Mouse (Mus musculus): Measurements from ENCODE around the gene Pcyox1. TPM values are rescaled to one million over a fixed set of nuclear protein-coding genes. Genes with fewer than 3 reads are reported as not detected.
A peak's percentile ranks its signal among the peaks of the same experiment; 100 is the strongest.

The Pcyox1 gene
- 10.3 and 10.5 TPM in 2 replicates for polyA plus RNA-seq (2012; rRNA removed)

DNA sequence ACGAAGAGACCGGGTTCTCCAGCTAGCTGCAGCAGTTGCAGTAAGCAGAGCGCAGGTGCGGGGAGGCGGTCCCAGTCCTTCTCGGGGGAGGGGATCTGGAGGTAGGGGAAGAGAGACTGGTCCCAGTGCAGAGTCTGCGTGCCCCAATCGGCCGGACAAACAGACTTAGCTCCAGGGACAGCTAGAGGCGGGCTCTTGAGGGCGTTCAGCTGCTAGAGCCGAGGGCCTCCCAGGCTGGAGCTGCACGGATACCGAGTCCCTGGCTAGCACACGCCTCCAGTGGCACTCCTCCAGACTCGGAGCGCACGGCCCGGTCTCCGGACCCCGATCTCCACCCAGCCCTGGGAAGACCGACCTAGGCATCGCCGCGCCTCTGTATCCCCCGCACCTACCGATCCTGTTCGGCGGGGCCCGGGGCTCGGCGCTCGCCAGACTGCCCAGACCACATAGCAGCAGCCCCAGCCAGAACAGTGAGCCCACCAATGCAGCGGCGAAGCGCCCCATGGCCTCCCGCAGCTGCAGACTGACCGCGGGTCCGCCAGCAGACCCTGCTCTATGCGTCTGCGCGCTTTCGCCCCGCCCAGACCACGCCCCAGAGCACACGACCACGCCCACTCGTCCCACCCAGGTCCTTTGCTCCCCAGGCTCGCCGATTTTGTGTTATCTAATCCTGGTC is at the start of gene Pcyox1:
Gene Pcyox1 (minus strand): TSS at position 574 of the 676 bp plus-strand sequence.
- under 1% methylated on average over 51 of the region's 51 CpGs for WGBS

GRCm38 (mm10) chr6:86445551-86445950 is 48.6 kb upstream of the Pcyox1 start:
- H3K4me1 ChIP-seq (ENCODE audit: control insufficient read depth, insufficient read depth, insufficient read length), result no peaks in the 10 kb centered on the region
- DNase-seq (ENCODE audit: low read depth in 1 of 2, low spot score in 2 of 2), result no peak
- 93% methylated on average over 18 of the region's 18 CpGs for WGBS
- H3K27ac ChIP-seq (ENCODE audit: insufficient read depth, low read length), result no peak overlapping the region
- H3K36me3 ChIP-seq (ENCODE audit: control insufficient read depth, insufficient read depth, low read length), result peaks cover 19% of the 10 kb centered on the region
- no peaks in the 10 kb centered on the region for H3K27me3 ChIP-seq (ENCODE audit: control insufficient read depth, insufficient read depth, low read length)
- H3K4me3 ChIP-seq (ENCODE audit: extremely low read depth, insufficient read depth, insufficient read length), result no peak overlapping the region
- no peak for TF ChIP-seq CTCF (IDR thresholded peaks at IDR 0.05; ENCODE audit: extremely low read depth, insufficient read depth, insufficient read length, insufficient replicate concordance)
- TF ChIP-seq POLR2A (IDR thresholded peaks at IDR 0.05; ENCODE audit: low read depth, low read length), result no peak

More for the DNA sequence above, at the start of gene Pcyox1:
- H3K36me3 ChIP-seq (ENCODE audit: control insufficient read depth, insufficient read depth, low read length), result peaks cover 2% of the 10 kb centered on the region; the same call in 1 of the 2 replicates
- no peaks in the 10 kb centered on the region for H3K27me3 ChIP-seq (ENCODE audit: control insufficient read depth, insufficient read depth, low read length)
- TF ChIP-seq CTCF (IDR thresholded peaks at IDR 0.05; ENCODE audit: extremely low read depth, insufficient read depth, insufficient read length, insufficient replicate concordance), result no peak
- TF ChIP-seq POLR2A (IDR thresholded peaks at IDR 0.05; ENCODE audit: low read depth, low read length), result peak; percentile 69
- peak; percentile 50 to 83 for DNase-seq (ENCODE audit: low read depth in 1 of 2, low spot score in 2 of 2)
- peak within 1 kb of the TSS; percentile 66 for H3K27ac ChIP-seq (ENCODE audit: insufficient read depth, low read length)
- peak within 1 kb of the TSS; percentile 93 for H3K4me3 ChIP-seq (ENCODE audit: extremely low read depth, insufficient read depth, insufficient read length)
- peaks cover 5% of the 10 kb centered on the region for H3K4me1 ChIP-seq (ENCODE audit: control insufficient read depth, insufficient read depth, insufficient read length)

DNA sequence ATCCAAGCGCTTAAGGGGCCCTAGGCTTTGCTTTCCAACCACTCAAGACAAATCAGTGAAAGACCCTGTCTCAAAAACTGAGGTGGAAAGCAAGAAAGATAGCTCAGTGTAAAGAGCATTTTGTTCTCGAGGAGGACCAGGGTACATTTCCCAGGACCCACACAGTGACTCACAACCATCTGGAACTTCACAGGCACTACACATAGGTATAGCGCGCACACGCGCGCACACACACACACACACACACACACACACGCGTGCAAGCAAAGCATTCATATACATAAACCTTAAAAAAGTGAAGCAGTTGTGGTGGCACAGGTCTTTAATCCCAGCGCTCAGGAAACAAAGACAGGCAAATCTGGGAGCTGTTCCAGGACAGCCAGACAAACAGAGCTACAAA is 44.6 kb upstream of the Pcyox1 start:
- WGBS, result 97% methylated on average over 10 of the region's 10 CpGs
- Histone ChIP-seq H3K4me3 (ENCODE audit: extremely low read depth, insufficient read depth, insufficient read length) (no peak overlapping the region), H3K27me3 (ENCODE audit: control insufficient read depth, insufficient read depth, low read length) (no peaks in the 10 kb centered on the region), H3K36me3 (ENCODE audit: control insufficient read depth, insufficient read depth, low read length) (peaks cover 14% of the 10 kb centered on the region), H3K27ac (ENCODE audit: insufficient read depth, low read length) (no peak overlapping the region), H3K4me1 (ENCODE audit: control insufficient read depth, insufficient read depth, insufficient read length) (no peaks in the 10 kb centered on the region)
- no peak for DNase-seq (ENCODE audit: low read depth in 1 of 2, low spot score in 2 of 2)
- TF ChIP-seq POLR2A (IDR thresholded peaks at IDR 0.05; ENCODE audit: low read depth, low read length) (no peak), CTCF (IDR thresholded peaks at IDR 0.05; ENCODE audit: extremely low read depth, insufficient read depth, insufficient read length, insufficient replicate concordance) (no peak)

GRCm38 (mm10) chr6:86439531-86439930 is 42.6 kb upstream of the Pcyox1 start:
- 82% methylated on average over 1 of the region's 1 CpGs for WGBS
- no peaks in the 10 kb centered on the region for H3K4me1 ChIP-seq (ENCODE audit: control insufficient read depth, insufficient read depth, insufficient read length)
- peaks cover 7% of the 10 kb centered on the region for H3K36me3 ChIP-seq (ENCODE audit: control insufficient read depth, insufficient read depth, low read length)
- TF ChIP-seq CTCF (IDR thresholded peaks at IDR 0.05; ENCODE audit: extremely low read depth, insufficient read depth, insufficient read length, insufficient replicate concordance) (no peak), POLR2A (IDR thresholded peaks at IDR 0.05; ENCODE audit: low read depth, low read length) (no peak)
- H3K27me3 ChIP-seq (ENCODE audit: control insufficient read depth, insufficient read depth, low read length), result no peaks in the 10 kb centered on the region
- H3K4me3 ChIP-seq (ENCODE audit: extremely low read depth, insufficient read depth, insufficient read length), result no peak overlapping the region
- no peak for DNase-seq (ENCODE audit: low read depth in 1 of 2, low spot score in 2 of 2)
- H3K27ac ChIP-seq (ENCODE audit: insufficient read depth, low read length), result no peak overlapping the region

- 2% methylated on average over 13 of the region's 13 CpGs for WGBS
- no peak for DNase-seq (ENCODE audit: low read depth in 1 of 2, low spot score in 2 of 2)
- peak overlapping the region; percentile 100 for H3K27ac ChIP-seq (ENCODE audit: insufficient read depth, low read length)
- H3K27me3 ChIP-seq (ENCODE audit: control insufficient read depth, insufficient read depth, low read length), result no peaks in the 10 kb centered on the region
- TF ChIP-seq POLR2A (IDR thresholded peaks at IDR 0.05; ENCODE audit: low read depth, low read length), result no peak
- TF ChIP-seq CTCF (IDR thresholded peaks at IDR 0.05; ENCODE audit: extremely low read depth, insufficient read depth, insufficient read length, insufficient replicate concordance), result no peak
- H3K4me3 ChIP-seq (ENCODE audit: extremely low read depth, insufficient read depth, insufficient read length), result peak overlapping the region; percentile 99
- no peaks in the 10 kb centered on the region for H3K4me1 ChIP-seq (ENCODE audit: control insufficient read depth, insufficient read depth, insufficient read length)
- H3K36me3 ChIP-seq (ENCODE audit: control insufficient read depth, insufficient read depth, low read length), result peaks cover 7% of the 10 kb centered on the region
These were observed 42.2 kb upstream of the Pcyox1 start for GRCm38 (mm10) chr6:86439119-86439496.

- under 1% methylated on average over 59 of the region's 59 CpGs for WGBS
- Histone ChIP-seq H3K4me3 (ENCODE audit: extremely low read depth, insufficient read depth, insufficient read length) (peak within 1 kb of the TSS; percentile 99), H3K27ac (ENCODE audit: insufficient read depth, low read length) (peak within 1 kb of the TSS; percentile 100), H3K4me1 (ENCODE audit: control insufficient read depth, insufficient read depth, insufficient read length) (no peaks in the 10 kb centered on the region), H3K36me3 (ENCODE audit: control insufficient read depth, insufficient read depth, low read length) (peaks cover 2% of the 10 kb centered on the region; the same call in 1 of the 2 replicates), H3K27me3 (ENCODE audit: control insufficient read depth, insufficient read depth, low read length) (no peaks in the 10 kb centered on the region)
- DNase-seq (ENCODE audit: low read depth in 1 of 2, low spot score in 2 of 2), result peak; percentile 91 to 96
- TF ChIP-seq POLR2A (IDR thresholded peaks at IDR 0.05; ENCODE audit: low read depth, low read length) (no peak; the same call in 1 of the 2 replicates), CTCF (IDR thresholded peaks at IDR 0.05; ENCODE audit: extremely low read depth, insufficient read depth, insufficient read length, insufficient replicate concordance) (peak; percentile 43; the same call in 1 of the 2 replicates)
These were observed 41.5 kb upstream of the Pcyox1 start, which contains the start of gene C87436 for GRCm38 (mm10) chr6:86438272-86439118. TSS of gene C87436 (plus strand) at chr6:86438374.

All from spleen, adult 2 months (tissue).